Mouse (Mus musculus) right cerebral cortex, adult 2 months (tissue): ENCODE measurements around the gene Slc25a23.

Experiments
- DNase-seq, 2 experiments: peaks; one replicate each; pipeline ENCODE4 v3.0.0; 2021 to 2022; ENCODE audit warnings: low spot score in 2 of 2

The Slc25a23 gene

DNA sequence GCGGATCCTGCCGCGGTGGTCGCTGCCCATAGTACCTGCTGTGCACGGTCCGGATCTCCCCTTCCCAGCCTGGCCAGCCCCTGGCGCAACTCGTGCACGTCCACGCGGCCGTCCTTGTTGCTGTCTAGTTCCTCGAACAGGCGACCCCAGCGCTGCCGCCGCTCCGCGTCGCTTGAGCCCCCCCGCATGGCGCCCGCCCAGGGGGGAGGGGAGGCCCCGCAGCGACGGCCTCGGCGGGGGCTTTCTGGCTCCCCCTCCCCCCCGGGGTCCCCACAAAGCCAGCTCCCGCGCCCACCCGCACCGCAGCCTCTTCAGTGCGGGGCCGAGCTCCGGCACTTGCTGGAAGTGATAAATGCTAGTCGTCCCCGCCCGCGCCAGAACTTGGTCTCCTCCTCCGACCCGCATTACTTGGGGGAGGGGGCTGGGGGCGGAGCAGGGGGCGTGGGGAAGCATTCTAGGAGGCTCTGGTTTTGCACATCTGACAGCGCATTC, at the start of gene Slc25a23:
Slc25a23 (minus strand) TSS at position 378 of the 492 bp plus-strand sequence.
- DNase-seq: peak; percentile 74 to 76

DNA sequence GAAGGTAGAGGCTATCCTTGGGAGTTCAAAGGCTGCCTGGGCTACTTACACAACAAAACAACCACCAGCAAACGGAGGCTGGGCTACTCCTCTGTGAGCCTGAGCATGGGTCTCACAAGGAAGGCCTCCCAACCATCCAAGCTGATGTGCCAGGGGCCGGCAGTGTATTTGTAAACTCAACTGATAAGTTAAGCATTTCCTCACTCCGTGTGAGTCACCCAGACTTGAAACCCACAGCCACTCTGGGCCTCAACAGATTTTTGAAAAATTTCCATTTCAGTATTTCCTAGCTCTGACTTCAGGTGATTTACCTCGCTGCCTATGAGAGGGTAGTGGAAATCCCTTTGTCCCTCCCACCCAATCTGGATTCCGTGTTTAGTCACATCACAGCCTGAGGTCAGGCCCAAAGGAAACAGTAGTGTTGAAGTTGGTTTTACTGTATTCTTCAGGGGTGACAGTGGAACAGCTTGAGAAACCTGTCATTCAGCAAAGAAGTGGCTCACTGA, 49.1 kb upstream of the Slc25a23 start:
- no peak for DNase-seq

DNA sequence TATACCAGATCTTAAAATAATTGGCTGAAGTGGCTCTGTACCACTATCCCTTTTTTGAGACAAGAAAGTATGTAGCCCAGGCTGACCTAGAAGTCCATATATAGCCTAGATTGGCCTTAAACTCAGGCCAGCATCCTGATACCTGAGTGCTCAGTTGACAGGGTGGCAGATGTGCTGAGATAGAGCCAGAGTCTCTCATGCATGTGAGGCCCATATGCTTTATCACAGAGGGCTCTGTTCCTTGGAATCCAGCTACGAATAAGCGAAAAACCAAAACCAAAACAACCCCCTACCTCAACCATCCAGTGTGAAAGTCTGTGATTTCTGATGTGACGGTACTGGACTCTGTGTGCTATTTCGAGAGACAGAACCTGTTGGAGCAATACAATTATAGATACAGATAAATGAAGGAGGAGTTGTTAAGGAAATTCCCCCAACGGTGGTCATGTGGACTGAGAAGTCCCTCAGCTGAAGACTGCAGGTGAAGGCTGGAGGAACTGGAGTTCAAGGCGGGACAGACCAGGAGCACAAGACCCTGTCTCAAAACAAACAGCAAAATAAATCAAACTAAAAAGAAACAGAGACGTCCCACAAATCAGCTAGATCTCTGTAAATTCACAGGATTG, 48.5 kb upstream of the Slc25a23 start:
- no peak for DNase-seq

DNA sequence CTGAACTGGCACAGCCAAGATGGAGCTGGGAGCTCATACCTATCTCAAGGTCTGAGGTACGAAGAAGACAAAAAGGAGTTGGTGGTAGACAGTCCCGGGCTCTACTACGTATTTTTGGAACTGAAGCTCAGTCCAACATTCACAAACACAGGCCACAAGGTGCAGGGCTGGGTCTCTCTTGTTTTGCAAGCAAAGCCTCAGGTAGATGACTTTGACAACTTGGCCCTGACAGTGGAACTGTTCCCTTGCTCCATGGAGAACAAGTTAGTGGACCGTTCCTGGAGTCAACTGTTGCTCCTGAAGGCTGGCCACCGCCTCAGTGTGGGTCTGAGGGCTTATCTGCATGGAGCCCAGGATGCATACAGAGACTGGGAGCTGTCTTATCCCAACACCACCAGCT, 47.4 kb upstream of the Slc25a23 start:
- no peak for DNase-seq

DNA sequence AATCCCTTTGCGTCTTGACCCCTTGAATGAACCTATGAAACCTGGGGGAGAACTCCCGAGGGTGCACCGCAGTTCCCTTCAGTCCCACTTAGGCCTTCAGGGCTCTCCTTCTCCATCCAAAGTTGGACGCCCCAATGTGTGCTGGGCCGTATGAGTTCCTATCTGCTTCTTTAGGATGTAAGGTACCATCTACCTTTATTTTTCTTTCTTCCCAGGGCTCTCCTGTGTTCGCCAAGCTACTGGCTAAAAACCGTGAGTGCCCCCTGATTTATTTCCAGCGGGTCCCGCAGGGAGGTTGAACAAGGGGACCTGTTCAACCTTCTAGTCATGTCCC, 46.3 kb upstream of the Slc25a23 start:
- DNase-seq: no peak

DNA sequence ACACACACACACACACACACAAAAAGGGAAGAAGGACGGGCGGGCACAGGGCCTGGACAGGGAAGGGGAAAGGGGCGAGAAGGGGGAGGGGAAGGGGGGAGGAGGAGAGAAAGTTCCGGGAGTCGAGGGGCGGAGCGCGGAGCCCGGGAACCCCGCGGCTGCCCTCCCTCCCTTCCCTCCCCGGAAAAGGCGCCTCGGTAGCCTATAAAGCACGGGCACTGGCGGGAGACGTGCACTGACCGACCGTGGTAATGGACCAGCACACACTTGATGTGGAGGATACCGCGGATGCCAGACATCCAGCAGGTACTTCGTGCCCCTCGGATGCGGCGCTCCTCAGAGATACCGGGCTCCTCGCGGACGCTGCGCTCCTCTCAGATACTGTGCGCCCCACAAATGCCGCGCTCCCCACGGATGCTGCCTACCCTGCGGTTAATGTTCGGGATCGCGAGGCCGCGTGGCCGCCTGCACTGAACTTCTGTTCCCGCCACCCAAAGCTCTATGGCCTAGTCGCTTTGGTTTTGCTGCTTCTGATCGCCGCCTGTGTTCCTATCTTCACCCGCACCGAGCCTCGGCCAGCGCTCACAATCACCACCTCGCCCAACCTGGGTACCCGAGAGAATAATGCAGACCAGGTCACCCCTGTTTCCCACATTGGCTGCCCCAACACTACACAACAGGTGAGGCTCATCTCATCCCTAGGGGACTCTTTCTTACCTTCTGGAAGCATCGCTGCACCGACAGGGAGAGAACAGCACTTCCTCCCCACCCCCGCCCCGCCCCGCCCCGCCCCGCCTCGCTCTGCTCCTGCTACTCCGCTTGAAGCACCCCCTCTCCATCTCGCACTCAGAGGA, 45.7 kb upstream of the Slc25a23 start, which contains the start of gene Tnfsf9:
Tnfsf9 (plus strand) TSS at position 145 of the 854 bp plus-strand sequence.
- peak; percentile 16 to 40 for DNase-seq

DNA sequence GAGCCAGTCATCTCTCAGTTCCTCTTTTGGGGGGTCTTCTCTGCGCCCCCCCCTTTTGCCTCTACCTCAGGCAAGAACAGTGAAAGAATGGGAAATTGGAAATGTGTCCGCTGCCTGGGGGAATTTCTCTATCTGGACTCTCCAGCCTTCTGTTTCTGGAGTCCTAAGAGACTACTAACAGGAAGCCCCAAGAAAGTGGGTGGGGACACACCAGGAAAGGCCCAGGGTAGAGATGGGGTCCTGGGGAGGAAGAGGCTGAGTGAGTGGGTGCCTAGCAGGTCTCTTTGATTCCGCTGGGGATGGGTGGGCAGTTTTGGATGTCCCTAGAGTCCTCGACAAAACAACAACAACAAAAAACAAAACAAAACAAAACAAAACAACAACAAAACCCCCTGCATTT, 44.8 kb upstream of the Slc25a23 start:
- DNase-seq: no peak

DNA sequence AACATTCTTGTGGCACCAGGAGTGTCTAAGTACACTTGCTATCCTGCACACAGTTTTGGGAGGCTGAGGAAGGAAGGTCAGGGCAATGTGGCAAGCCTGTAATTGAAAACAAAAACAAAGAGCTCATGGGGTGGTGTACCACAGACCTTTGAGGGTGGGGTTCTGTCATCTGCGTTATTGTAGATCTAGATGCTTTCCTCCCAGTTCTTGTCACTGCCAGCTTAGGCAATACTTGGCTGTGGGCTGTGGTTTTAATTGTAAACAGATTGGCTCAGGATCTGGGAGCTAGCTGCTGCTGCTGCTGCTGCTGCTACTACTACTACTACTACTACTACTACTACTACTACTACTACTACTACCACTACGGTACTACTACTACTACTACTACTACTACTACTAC, 42.6 kb upstream of the Slc25a23 start:
- DNase-seq: no peak

DNA sequence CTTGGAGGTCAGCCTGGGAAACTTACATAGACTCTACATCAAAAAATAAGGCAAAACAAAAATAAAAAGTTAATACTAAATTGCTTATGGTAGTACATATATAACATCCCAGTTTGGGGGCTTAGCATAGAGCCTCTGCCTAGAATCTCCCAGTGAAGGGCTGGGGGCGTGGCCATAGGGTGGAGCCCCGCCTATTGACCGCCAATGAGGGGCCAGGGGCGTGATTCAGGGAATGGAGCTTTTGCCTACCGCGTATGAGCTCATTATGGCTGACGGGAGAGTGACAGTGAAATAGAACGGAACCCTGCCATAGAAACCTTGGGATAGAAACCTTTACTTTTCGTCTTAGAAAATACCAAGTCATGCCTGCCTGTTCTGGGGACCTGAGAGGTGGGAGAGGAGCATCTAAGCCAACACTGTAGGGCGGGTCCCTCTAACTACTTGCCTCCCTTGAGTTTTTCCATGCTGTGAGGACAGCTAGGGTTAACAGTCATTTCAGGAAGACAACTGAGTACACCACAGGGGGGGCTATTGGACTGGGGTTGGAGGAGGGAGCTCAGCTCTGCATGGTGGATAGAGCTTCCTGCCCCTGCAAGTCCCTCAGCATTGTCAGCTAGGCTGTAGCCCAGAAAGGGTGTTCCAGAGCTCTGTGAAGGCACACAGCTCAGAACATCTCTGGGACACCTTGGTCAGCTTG, 40.1 kb upstream of the Slc25a23 start:
- DNase-seq: no peak

DNA sequence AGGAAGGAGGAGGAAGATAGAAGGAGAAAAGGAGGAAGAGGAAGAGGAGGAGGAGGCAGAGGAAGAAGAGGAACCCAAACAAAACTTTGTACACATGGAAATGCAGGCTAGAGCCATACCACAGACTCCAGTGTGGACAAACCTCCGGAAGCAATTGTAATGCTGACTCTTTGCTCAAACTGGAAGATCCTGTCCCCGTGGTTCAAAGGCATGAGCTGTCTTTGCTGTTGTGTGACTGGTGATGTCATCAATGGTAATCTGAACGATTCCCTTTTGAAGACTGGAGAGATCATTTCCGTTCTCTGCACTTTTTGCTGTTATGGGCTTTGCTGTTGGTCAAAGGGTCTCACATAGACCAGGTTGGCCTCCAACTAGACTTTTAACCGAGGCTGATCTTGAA, 38.7 kb upstream of the Slc25a23 start:
- DNase-seq: no peak

DNA sequence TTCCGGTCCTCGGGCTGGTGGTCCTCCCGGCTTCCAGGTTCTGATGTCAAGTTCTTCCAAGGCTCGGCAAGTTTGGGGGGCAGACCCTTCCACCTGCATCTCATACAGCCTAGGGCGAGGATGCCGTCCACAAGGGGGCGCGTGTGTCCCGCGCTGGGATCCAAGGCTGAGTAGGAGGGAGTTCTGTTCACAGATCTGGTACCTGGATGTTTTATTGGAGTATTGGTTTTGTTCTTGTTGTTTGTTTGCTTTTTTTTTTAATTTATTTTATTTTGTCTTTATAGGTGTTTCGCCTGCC, 36.9 kb upstream of the Slc25a23 start:
- DNase-seq: peak; percentile 85 to 87

DNA sequence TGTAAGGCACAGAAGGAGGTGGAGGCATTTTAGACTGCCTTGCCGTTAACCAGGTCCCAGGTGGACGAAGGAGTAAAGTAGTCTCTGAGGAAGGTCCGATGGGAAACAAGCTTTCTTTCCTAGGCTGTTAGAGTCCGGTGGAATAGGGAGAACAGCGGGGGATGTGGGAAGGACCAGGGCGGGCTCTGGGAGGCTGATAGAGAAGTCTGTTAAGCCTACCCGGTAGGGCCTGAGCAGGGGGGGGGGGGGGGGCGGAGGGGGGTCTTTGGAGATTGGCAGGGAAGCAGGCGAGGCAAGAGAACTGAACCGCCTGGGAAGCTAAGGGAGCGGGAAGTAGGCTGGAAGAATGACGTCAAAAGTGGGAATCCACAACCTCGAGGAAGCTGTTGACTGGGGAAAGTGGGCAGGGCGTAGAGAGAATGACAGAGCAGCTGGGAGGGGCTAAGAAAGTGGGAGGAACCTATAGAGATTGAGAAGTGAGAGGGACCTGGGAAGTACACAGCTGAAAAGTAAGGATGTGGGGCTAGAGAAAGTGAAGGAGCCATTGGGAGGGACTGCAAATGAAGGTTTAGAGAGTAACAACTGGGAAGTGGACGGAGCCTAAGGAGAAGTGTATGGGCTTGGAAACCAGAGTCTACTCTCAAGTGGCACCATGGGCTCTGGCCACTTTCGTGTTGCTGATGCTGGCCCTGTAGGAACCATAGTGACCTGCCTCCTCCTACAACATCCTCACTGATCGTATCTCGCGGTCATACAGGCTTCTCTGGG, 36.4 kb upstream of the Slc25a23 start:
- peak; percentile 28 to 30 for DNase-seq

DNA sequence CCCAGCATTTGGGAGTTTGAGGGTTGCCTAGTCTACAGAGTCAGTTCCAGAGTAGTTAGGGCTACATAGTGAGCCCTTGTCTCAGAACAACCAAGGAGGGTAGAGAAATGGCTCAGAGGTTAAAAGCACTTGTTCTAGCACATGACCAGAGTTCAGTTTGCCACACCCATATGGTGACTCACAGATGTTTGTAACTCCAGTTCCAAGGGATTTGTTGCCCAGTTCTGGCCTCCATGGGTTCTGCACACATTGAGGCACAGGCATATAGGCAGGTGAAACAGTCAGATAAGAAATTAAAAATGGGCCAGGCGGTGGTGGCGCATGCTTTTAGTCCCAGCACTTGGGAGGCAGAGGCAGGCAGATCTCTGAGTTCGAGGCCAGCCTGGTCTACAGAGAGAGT, 34.6 kb upstream of the Slc25a23 start:
- no peak for DNase-seq

DNA sequence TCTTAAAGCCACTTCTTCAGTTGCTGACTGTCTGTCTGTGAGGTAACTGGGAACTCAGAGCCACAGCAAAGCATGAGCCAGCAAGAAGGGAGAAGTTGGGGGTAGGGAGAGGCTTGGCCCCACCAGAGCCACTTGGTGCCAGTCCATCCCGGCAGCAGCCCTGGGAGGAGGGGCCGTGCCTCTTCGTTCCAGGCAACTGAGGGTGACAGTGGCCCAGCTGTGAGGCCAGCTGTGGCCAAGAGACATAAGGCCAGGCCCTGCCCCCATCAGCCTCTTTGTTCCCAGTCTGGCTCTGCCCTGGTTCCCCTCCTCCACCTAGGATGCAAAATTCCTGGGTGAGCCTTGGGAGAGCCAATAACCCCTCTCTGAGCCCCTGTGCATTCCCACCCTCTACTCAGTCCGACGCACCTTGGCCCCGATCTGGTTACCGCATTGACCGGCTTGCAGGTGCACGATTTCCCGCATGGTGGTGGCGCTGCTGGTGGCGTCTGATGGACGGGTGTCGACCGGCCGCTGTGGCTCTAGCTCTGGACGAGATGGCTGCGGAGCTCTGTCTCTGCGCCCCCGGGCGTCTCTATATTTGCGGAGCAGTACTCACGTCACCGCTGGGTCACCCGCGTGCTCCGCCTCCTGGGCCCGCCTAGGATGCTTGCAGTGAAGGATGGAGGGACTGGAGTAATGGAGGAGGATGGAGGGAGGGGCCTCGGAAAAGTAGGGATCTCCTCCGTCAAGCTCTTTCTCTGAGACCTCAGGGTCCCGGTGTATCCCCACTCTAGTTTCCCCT, 27.6 kb upstream of the Slc25a23 start, which contains the start of gene Tubb4a:
Tubb4a (minus strand) TSS at position 734 of the 784 bp plus-strand sequence.
- DNase-seq: peak; percentile 84 to 86

DNA sequence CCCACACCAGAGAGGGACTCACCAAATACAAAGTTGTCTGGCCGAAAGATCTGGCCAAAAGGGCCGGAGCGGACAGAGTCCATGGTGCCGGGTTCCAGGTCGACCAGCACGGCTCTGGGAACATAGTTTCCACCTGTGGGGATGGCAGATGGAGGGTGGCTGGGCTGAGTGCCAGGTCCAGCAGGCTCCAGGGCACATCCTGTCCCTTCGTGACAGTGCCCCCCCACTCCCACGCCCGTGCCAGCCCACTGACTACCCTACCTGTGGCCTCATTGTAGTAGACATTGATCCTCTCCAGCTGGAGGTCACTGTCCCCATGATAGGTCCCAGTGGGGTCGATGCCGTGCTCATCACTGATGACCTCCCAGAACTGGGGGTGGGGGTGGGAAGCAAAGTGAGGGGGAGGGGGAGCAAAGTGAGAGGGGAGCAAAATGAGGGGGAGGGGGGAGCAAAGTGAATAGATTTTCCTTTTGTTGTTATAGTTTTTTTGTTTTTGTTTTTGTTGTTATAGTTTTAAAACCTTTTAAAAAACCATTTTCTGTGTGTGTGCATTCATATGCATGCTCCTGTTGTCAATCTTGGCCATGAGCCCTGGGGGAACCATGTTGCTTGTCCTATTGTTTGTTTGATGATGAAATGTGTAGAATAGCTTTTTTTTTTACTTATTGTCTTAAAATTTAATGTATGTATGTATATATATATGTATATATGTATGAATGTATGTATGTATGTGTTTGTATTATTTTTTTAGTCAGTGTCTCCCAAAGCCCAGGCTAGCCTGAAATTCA, 26.5 kb upstream of the Slc25a23 start:
- no peak for DNase-seq

DNA sequence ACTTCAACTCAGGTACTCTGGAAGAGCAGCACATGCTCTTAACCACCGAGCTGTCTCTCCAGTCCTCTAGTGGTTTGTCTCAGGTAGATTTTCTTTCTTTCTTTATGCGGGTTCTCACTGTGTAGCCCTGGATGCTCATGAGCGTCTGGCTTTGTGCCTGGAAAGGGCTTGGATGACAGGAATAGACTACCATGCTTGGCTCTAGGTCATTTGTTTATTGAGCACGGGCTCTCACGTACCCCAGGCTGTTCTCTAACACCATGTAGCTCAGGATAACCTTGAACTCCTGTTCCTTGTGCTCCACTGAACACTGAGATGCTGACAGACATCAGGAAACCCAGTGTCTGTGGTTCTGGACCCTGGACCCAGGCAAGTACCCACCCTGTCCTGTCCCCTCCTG, 22.8 kb upstream of the Slc25a23 start:
- no peak for DNase-seq

DNA sequence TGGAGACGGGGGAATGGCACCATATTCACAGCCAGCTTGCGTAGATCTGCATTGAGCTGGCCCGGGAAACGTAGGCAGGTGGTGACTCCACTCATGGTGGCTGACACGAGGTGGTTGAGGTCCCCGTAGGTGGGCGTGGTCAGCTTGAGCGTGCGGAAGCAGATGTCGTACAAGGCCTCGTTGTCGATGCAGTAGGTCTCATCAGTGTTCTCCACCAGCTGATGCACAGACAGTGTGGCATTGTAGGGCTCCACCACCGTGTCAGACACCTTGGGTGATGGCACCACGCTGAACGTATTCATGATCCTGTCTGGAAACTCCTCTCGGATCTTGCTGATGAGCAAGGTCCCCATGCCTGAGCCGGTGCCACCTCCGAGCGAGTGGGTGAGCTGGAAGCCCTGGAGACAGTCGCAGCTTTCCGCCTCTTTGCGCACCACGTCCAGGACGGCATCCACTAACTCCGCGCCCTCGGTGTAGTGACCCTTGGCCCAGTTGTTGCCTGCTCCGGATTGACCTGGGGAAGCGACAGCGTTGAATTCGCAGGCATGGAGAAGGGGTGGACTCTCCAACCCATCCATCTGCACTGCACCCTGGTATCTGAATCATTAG, 21.7 kb upstream of the Slc25a23 start:
- DNase-seq: no peak

DNA sequence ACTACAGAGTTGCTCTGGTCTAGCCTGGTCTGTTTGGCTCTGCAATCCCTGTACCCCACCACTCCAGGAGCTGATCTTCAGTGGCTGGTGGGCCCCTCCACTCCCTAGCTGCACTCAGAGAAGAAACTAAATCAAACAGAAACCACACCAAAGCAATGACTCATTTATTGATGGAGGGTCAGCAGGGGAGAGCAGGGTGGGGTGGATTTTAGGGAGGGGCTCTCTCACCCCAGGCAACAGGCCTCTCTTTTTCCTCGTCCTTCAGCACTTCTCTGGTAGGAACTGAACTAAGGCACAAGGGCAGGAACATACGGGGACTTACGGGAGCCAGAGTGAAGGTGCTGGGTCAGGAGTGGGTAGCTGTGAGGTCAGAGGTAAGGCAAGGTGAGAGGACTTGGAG, 20.3 kb upstream of the Slc25a23 start:
- no peak for DNase-seq

DNA sequence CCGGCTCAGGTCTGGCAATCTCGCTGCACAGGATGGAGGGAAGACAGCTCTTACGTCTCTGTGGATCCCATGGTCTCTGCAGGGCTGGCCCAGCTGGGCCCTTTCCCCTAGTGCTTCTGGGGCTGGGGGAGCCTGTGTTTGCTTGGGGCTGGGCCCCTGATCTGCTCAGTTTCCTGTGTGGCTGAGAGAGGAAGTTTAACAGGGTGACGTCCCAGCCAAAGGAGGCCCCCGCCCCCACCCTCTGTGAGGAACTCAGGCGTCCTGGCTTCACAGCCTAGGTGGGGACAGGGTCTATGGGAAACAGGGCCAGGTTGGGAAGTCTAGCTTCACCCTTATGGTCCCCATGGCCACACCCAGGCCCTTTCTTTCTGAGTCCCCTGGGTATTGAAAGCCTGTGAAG, 18.7 kb upstream of the Slc25a23 start, which contains the start of gene Dennd1c:
Dennd1c (minus strand) TSS at position 179 of the 400 bp plus-strand sequence.
- no peak for DNase-seq

DNA sequence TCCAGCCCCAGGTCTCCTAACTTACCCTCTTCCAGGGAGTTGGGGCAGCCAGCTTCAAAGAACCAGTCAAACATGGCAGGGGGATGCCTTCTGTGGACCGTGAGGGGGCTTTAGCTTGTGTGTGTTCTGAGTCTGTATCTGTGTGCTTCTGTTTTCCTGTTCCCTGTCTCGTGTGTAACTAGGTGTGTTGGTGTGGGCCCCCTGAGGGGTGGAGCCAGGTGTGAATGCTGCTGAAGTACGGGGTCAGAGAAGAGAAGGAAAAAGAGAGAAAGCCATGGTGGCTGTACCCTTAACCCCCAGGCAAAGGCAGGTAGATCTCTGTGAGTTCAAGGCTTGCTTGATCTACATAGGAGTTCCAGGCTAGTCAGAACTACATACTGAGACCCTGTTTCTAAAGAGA, 17.3 kb upstream of the Slc25a23 start:
- DNase-seq: no peak
